Mouse (Mus musculus) frontal cortex, adult 2 months (tissue): ENCODE data around the gene Rhbdl2. TPM values are rescaled to one million over a fixed set of nuclear protein-coding genes. Genes with fewer than 3 reads are reported as not detected.

Experiments used
- DNase-seq, 2 experiments: peaks; one replicate each; pipeline ENCODE4 v3.0.0; 2022; ENCODE audit warnings: low spot score in 1 of 2; ENCODE audit errors: extremely low spot score in 1 of 2
- polyA plus RNA-seq: library from polyadenylated mRNA; depleted of rRNA; stranded (reverse); fragments of >200 nt; gene quantifications from 2 replicates; pipeline ENCODE4 v1.2.3, GENCODE M21; 2012; rRNA removed

Gene Rhbdl2
- polyA plus RNA-seq = 1.2 and 1.8 TPM in 2 replicates

GRCm38 (mm10) chr4:123787191-123787985, at the start of gene Rhbdl2:
Gene Rhbdl2, plus strand, starts transcription at chr4:123787874.
- no peak for DNase-seq

GRCm38 (mm10) chr4:123738708-123739107, 49.0 kb upstream of the Rhbdl2 start:
- DNase-seq = no peak

GRCm38 (mm10) chr4:123742891-123743290, 44.8 kb upstream of the Rhbdl2 start:
- no peak for DNase-seq

GRCm38 (mm10) chr4:123745221-123745775, 42.4 kb upstream of the Rhbdl2 start:
- DNase-seq = no peak

- no peak for DNase-seq
Measured at GRCm38 (mm10) chr4:123748726-123749415, 38.8 kb upstream of the Rhbdl2 start.

- peak in 1 of 2 experiments; percentile 24 for DNase-seq
Measured at GRCm38 (mm10) chr4:123749484-123750130, 38.1 kb upstream of the Rhbdl2 start.

- peak; percentile 89 to 98 for DNase-seq
Measured at GRCm38 (mm10) chr4:123750152-123750651, 37.5 kb upstream of the Rhbdl2 start, which contains the start of gene Akirin1. Gene Akirin1, minus strand, starts transcription at chr4:123750345.

GRCm38 (mm10) chr4:123750707-123751312, 36.9 kb upstream of the Rhbdl2 start:
- peak in 1 of 2 experiments; percentile 46 for DNase-seq

- DNase-seq = peak in 1 of 2 experiments; percentile 41
Measured at GRCm38 (mm10) chr4:123758306-123758705, 29.4 kb upstream of the Rhbdl2 start.

GRCm38 (mm10) chr4:123765071-123765470, 22.6 kb upstream of the Rhbdl2 start:
- DNase-seq = no peak

GRCm38 (mm10) chr4:123767807-123768206, 19.9 kb upstream of the Rhbdl2 start:
- no peak for DNase-seq

GRCm38 (mm10) chr4:123768234-123768633, 19.4 kb upstream of the Rhbdl2 start:
- DNase-seq = no peak

- no peak for DNase-seq
Measured at GRCm38 (mm10) chr4:123792666-123793065, 5.0 kb downstream of the Rhbdl2 start.

GRCm38 (mm10) chr4:123793136-123793535, 5.5 kb downstream of the Rhbdl2 start:
- peak in 1 of 2 experiments; percentile 39 for DNase-seq

- DNase-seq = no peak
Measured at GRCm38 (mm10) chr4:123795057-123795456, 7.4 kb downstream of the Rhbdl2 start.

- no peak for DNase-seq
Measured at GRCm38 (mm10) chr4:123797403-123797802, 9.7 kb downstream of the Rhbdl2 start.

GRCm38 (mm10) chr4:123797856-123798255, 10.2 kb downstream of the Rhbdl2 start:
- peak; percentile 57 to 69 for DNase-seq

- no peak for DNase-seq
Measured at GRCm38 (mm10) chr4:123803642-123804041, 16.0 kb downstream of the Rhbdl2 start.

GRCm38 (mm10) chr4:123808304-123808703, 20.6 kb downstream of the Rhbdl2 start:
- no peak for DNase-seq
